Mouse (Mus musculus) midbrain, embryonic 11.5 days (tissue): ENCODE results near the gene Ttc8. TPM values are rescaled to one million over a fixed set of nuclear protein-coding genes. Genes with fewer than 3 reads are reported as not detected.

Experiments used
- ATAC-seq: fragments of 200-750 bp; cut with Nextera tagmentation; 2 replicates; pipeline ENCODE4 v1.8.0; 2017; ENCODE audit warnings: moderate TSS enrichment, moderate library complexity; ENCODE audit not compliant: low FRiP score
- DNase-seq: peaks from one replicate; pipeline ENCODE4 v3.0.0; 2015; ENCODE audit warnings: low spot score; ENCODE audit errors: missing footprints
- H3K27ac ChIP-seq: fragments of 300-500 bp; sonication (generic); 2 replicates; pipeline ENCODE4 v1.5.1; 2014; ENCODE audit warnings: low read depth, low read length
- H3K27me3 ChIP-seq: fragments of 300-500 bp; sonication (generic); 2 replicates; pipeline ENCODE4 v1.6.1; 2014; ENCODE audit warnings: mild to moderate bottlenecking, low read length, moderate library complexity, mixed read lengths; ENCODE audit not compliant: control insufficient read depth, insufficient read depth
- H3K36me3 ChIP-seq: fragments of 300-500 bp; sonication (generic); 2 replicates; pipeline ENCODE4 v1.6.1; 2014; ENCODE audit warnings: mild to moderate bottlenecking, low read length, moderate library complexity, mixed read lengths; ENCODE audit not compliant: control insufficient read depth, insufficient read depth
- H3K4me1 ChIP-seq: fragments of 300-500 bp; sonication (generic); 2 replicates; pipeline ENCODE4 v1.6.1; 2014; ENCODE audit warnings: low read length; ENCODE audit not compliant: control insufficient read depth, insufficient read depth
- H3K4me2 ChIP-seq: fragments of 300-500 bp; sonication (generic); 2 replicates; pipeline ENCODE4 v1.6.1; 2014; ENCODE audit warnings: mild to moderate bottlenecking, moderate library complexity
- H3K4me3 ChIP-seq: fragments of 300-500 bp; sonication (generic); 2 replicates; pipeline ENCODE4 v1.5.1; 2014; ENCODE audit warnings: low read depth, low read length
- H3K9ac ChIP-seq: fragments of 300-500 bp; sonication (generic); 2 replicates; pipeline ENCODE4 v1.6.1; 2014; ENCODE audit warnings: low read length
- H3K9me3 ChIP-seq: fragments of 300-500 bp; sonication (generic); 2 replicates; pipeline ENCODE4 v1.6.1; 2016; ENCODE audit warnings: low read length; ENCODE audit not compliant: control insufficient read depth
- WGBS: fragments of 180-500 bp; shearing (Covaris S2); extraction: QIAGEN DNeasy Blood & Tissue Kit; methylation state at CpG from one replicate; pipeline ENCODE4 v1.1.7; 2014; 5-methylcytosine and 5-hydroxymethylcytosine counted together
- polyA plus RNA-seq: library from polyadenylated mRNA; unstranded; fragments of >200 nt; fragmentation: Nextera tagmentation; extraction: Ambion mirVana; gene quantifications from 2 replicates; pipeline ENCODE4 v1.2.1, GENCODE M21; 2014

The Ttc8 gene
- polyA plus RNA-seq, 1 experiment from 2014 or later = 42.9 TPM

DNA sequence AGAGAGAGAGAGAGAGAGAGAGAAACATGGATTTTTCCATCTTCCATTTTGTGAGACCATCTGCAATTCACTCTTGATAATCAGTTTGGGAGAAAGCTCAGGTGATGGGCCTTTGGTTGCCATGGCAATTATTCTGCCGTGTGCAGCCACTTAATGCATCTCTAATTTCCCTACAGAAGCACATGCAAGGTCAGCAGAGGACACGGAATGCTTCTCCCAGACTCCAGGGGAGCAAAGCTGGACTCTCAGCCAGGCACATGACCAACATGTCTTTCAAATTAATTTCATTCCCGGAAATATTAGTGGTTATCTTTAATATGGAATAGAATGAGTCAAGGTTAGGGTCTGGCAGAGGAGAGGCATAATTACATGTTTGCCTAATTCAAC lies 71.4 kb downstream of the Ttc8 start:
- no peak overlapping the region; the same call in 1 of the 2 replicates for H3K27ac ChIP-seq
- peak; percentile 22; the same call in 1 of the 2 replicates for ATAC-seq
- H3K36me3 ChIP-seq = no peaks in the 10 kb centered on the region; the same call in 1 of the 2 replicates
- peaks cover 4% of the 10 kb centered on the region; the same call in 1 of the 2 replicates for H3K4me1 ChIP-seq
- 75% methylated on average over 3 of the region's 3 CpGs for WGBS
- no peaks in the 10 kb centered on the region for H3K9me3 ChIP-seq
- DNase-seq = no peak
- H3K4me2 ChIP-seq = no peak overlapping the region
- H3K4me3 ChIP-seq = no peak overlapping the region
- no peak overlapping the region for H3K9ac ChIP-seq
- no peaks in the 10 kb centered on the region for H3K27me3 ChIP-seq

DNA sequence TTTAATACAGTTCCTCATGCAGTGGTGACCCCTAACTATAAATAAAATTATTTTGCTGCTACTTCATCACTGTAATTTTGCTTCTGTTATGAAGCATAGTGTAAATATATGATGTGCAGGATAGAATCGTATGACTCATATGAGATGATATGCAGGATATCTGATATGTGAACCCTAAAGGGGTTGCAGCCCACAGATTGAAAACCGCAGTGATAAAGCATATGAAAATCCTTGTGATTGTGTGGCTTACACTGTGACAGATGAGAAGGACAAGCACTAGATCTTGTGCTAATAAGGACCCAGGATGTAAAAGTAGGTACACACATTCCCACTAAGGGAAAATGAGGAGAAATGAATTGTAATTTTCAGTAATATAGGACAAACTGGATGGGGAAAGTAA lies 73.4 kb downstream of the Ttc8 start:
- no peak for ATAC-seq
- Histone ChIP-seq H3K4me1 (peaks cover 4% of the 10 kb centered on the region; the same call in 1 of the 2 replicates), H3K4me3 (no peak overlapping the region), H3K4me2 (no peak overlapping the region), H3K27ac (no peak overlapping the region), H3K9ac (no peak overlapping the region), H3K36me3 (no peaks in the 10 kb centered on the region), H3K27me3 (no peaks in the 10 kb centered on the region), H3K9me3 (no peaks in the 10 kb centered on the region)
- DNase-seq = no peak
- 96% methylated on average over 2 of the region's 2 CpGs for WGBS

DNA sequence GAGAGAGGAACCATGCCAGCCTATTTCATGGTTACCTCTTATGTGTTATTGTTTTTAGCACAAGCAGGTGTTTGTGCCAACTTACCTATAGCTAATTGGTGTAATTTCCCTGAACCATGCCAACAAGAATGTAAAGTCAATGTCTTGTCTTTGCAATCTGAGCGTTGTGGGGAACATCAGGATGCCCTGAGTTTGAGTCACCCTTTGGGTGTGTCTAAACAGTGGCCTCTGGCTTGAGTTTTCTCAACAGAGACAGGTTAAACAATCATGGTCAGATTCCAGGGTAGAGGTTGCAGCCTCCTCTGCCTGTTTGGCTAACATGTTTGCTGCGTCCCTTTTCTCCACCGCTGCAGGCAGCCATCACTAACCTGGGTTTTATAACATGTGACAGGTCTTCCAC lies 74.0 kb downstream of the Ttc8 start:
- H3K9ac ChIP-seq = no peak overlapping the region
- H3K4me3 ChIP-seq = no peak overlapping the region
- ATAC-seq (no peak), DNase-seq (no peak)
- H3K27ac ChIP-seq = no peak overlapping the region
- no peaks in the 10 kb centered on the region for H3K36me3 ChIP-seq
- H3K4me1 ChIP-seq = peaks cover 4% of the 10 kb centered on the region; the same call in 1 of the 2 replicates
- no peak overlapping the region for H3K4me2 ChIP-seq
- H3K27me3 ChIP-seq = no peaks in the 10 kb centered on the region
- H3K9me3 ChIP-seq = no peaks in the 10 kb centered on the region
- WGBS = 89% methylated on average over 3 of the region's 3 CpGs

DNA sequence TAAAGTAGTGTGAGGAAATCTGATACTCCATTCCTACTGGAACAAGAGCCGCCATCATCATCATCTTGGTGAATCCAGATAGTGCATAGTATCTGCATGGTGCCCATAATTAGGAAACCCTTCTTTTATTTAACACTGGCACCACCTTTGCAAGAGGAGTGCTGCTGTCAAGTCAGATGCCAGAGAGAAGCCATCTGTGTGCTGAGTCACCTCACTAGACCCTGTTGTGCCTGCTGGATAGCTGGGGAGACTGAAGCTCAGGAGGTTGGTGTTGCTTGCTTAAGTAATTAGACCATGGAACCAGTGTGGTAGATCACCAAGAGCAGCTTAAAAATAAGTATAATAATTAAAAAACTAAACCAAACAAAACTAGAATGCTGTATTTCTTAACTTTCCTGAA lies 75.5 kb downstream of the Ttc8 start:
- Histone ChIP-seq H3K4me1 (peaks cover 4% of the 10 kb centered on the region; the same call in 1 of the 2 replicates), H3K4me3 (no peak overlapping the region), H3K4me2 (no peak overlapping the region), H3K9me3 (no peaks in the 10 kb centered on the region), H3K9ac (no peak overlapping the region), H3K27ac (no peak overlapping the region), H3K36me3 (no peaks in the 10 kb centered on the region), H3K27me3 (no peaks in the 10 kb centered on the region)
- ATAC-seq (no peak), DNase-seq (no peak)
- WGBS = 86% methylated on average over 1 of the region's 1 CpGs

DNA sequence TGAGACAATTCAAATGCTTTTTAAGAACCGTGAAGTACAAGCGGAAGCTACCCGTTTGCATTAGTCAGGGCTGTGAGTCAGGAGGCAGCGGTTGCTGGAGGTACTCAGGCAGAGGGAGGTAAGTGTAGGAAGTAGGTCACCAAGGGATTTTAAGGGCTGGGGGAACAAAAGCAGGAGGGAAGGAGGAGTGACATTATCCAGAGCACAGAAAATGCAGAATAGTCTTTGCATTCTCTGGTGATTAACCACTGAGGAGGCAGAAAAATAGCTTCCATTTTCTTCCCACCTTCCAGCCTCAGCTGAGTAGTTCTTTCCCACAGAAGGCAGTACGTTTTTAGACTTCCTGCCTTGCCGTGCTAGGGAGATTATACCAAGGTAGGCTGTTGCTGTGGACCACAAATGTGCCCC lies 76.2 kb downstream of the Ttc8 start:
- no peak overlapping the region for H3K27ac ChIP-seq
- WGBS = 17% methylated on average over 6 of the region's 6 CpGs
- H3K4me2 ChIP-seq = no peak overlapping the region
- H3K9me3 ChIP-seq = no peaks in the 10 kb centered on the region
- DNase-seq (no peak), ATAC-seq (no peak)
- no peaks in the 10 kb centered on the region for H3K4me1 ChIP-seq
- no peak overlapping the region for H3K4me3 ChIP-seq
- H3K36me3 ChIP-seq = no peaks in the 10 kb centered on the region
- no peaks in the 10 kb centered on the region for H3K27me3 ChIP-seq
- no peak overlapping the region for H3K9ac ChIP-seq

DNA sequence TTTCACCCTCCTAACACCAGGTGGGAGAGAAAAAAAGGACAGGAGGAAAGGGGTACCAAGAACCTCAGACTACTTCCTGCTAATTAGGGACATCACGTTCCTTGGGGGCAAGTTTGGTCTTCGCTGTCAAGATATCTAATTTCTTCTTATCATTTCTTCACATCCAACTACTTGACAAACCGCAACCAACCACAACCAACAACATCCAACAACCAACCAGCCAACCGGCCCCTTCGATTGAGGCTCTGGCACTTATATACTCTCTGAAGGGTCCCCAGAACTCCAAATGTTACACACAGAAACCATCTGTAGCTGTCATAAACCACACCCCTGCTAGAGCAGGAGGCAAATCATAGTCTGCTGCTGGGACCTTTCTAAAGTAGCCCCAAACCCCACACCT lies 76.7 kb downstream of the Ttc8 start:
- DNase-seq (no peak), ATAC-seq (no peak)
- Histone ChIP-seq H3K4me2 (no peak overlapping the region), H3K36me3 (no peaks in the 10 kb centered on the region), H3K4me1 (no peaks in the 10 kb centered on the region), H3K4me3 (no peak overlapping the region), H3K9ac (no peak overlapping the region), H3K9me3 (no peaks in the 10 kb centered on the region), H3K27ac (no peak overlapping the region), H3K27me3 (no peaks in the 10 kb centered on the region)
- 92% methylated on average over 5 of the region's 5 CpGs for WGBS

- no peaks in the 10 kb centered on the region for H3K4me1 ChIP-seq
- H3K27me3 ChIP-seq = no peaks in the 10 kb centered on the region
- 89% methylated on average over 10 of the region's 10 CpGs for WGBS
- ATAC-seq (no peak), DNase-seq (no peak)
- H3K27ac ChIP-seq = no peak overlapping the region
- no peaks in the 10 kb centered on the region for H3K36me3 ChIP-seq
- H3K9me3 ChIP-seq = no peaks in the 10 kb centered on the region
- H3K4me3 ChIP-seq = no peak overlapping the region
- H3K4me2 ChIP-seq = no peak overlapping the region
- no peak overlapping the region for H3K9ac ChIP-seq
Observed at GRCm38 (mm10) chr12:98998662-98999428, 78.5 kb downstream of the Ttc8 start.

- no peaks in the 10 kb centered on the region for H3K4me1 ChIP-seq
- 85% methylated on average over 2 of the region's 2 CpGs for WGBS
Observed at GRCm38 (mm10) chr12:99000310-99000709, 79.9 kb downstream of the Ttc8 start.

GRCm38 (mm10) chr12:99003046-99003445 lies 82.7 kb downstream of the Ttc8 start:
- Histone ChIP-seq H3K4me2 (no peak overlapping the region), H3K27ac (no peak overlapping the region), H3K4me3 (no peak overlapping the region), H3K9ac (no peak overlapping the region), H3K4me1 (no peaks in the 10 kb centered on the region), H3K27me3 (no peaks in the 10 kb centered on the region), H3K36me3 (no peaks in the 10 kb centered on the region), H3K9me3 (no peaks in the 10 kb centered on the region)
- ATAC-seq (no peak), DNase-seq (no peak)
- 79% methylated on average over 4 of the region's 4 CpGs for WGBS

More at GRCm38 (mm10) chr12:99000310-99000709, 79.9 kb downstream of the Ttc8 start:
- ATAC-seq (no peak), DNase-seq (no peak)
- Histone ChIP-seq H3K9me3 (no peaks in the 10 kb centered on the region), H3K27me3 (no peaks in the 10 kb centered on the region), H3K4me2 (no peak overlapping the region), H3K36me3 (no peaks in the 10 kb centered on the region), H3K4me3 (no peak overlapping the region), H3K9ac (no peak overlapping the region), H3K27ac (no peak overlapping the region)
